9 mouse cellular contexts compared by ENCODE assay signal in genomic region chr6:86851561-86851960, GRCm38 (mm10). TPM values are rescaled to one million over a fixed set of nuclear protein-coding genes. Genes with fewer than 3 reads are reported as not detected.
A peak's percentile ranks its signal among the peaks of the same experiment; 100 is the strongest.
DNase-seq lines count a peak whose midpoint lies in the region; ATAC-seq and TF ChIP-seq lines count a peak whose summit lies in the region.
"Had no signal": no experiment of that assay in that cellular context is flagged by ENCODE, and none has a peak within 500 bp of the region (broad histone marks: within the 10 kb centered on the region; RNA-seq: fewer than 3 reads in every experiment).

No protein-coding gene starts in this region.

- no peak for DNase-seq in testis, postnatal 10 days (ENCODE audit: low spot score)
- DNase-seq in stomach, postnatal 0 days (ENCODE audit: low spot score) = no peak
- no peak for DNase-seq in urinary bladder, postnatal 25 days (ENCODE audit: low spot score)
- no peak for DNase-seq in testis, postnatal 14 days (ENCODE audit: low spot score)

- WGBS in forebrain, embryonic 16.5 days = 5% methylated on average over 1 of the region's 1 CpGs
- 21% methylated on average over 1 of the region's 1 CpGs for WGBS in limb, embryonic 15.5 days
- 19% methylated on average over 1 of the region's 1 CpGs for WGBS in stomach, postnatal 0 days

- H3K9ac ChIP-seq in forebrain, embryonic 16.5 days (replicated peaks; ENCODE audit: low read depth, low read length) = peak overlapping the region; percentile 93
- no peak overlapping the region for H3K9ac ChIP-seq in limb, embryonic 15.5 days
- no peak overlapping the region for H3K9ac ChIP-seq in stomach, postnatal 0 days (ENCODE audit: low read length)

- H3K9me3 ChIP-seq in forebrain, embryonic 16.5 days (ENCODE audit: control insufficient read depth, low read length) = no peaks in the 10 kb centered on the region
- no peaks in the 10 kb centered on the region for H3K9me3 ChIP-seq in limb, embryonic 15.5 days
- no peaks in the 10 kb centered on the region for H3K9me3 ChIP-seq in stomach, postnatal 0 days (ENCODE audit: control insufficient read depth, low read length)
- H3K9me3 ChIP-seq: megakaryocyte, embryonic 14.5 days had no signal

- no peak for ATAC-seq in forebrain, embryonic 16.5 days
- ATAC-seq in limb, embryonic 15.5 days (ENCODE audit: insufficient number of reproducible peaks, low FRiP score, low TSS enrichment, low read depth) = no peak
- ATAC-seq in stomach, postnatal 0 days (ENCODE audit: low FRiP score, low TSS enrichment) = no peak
- no peak for ATAC-seq in megakaryocyte progenitor cell, adult 5-6 weeks (replicated peaks; ENCODE audit: poor library complexity)

- peak overlapping the region; percentile 83 for H3K4me2 ChIP-seq in forebrain, embryonic 16.5 days (ENCODE audit: low read length)
- H3K4me2 ChIP-seq in limb, embryonic 15.5 days = peak overlapping the region; percentile 79
- peak overlapping the region; percentile 63; the same call in 1 of the 2 replicates for H3K4me2 ChIP-seq in stomach, postnatal 0 days (replicated peaks; ENCODE audit: low read depth)

- no peak for TF ChIP-seq CTCF in testis, adult 2 months (IDR thresholded peaks at IDR 0.05; ENCODE audit: control insufficient read depth, insufficient read depth, insufficient replicate concordance, low read depth, low read length)
- no peak for TF ChIP-seq CTCF in stomach, postnatal 0 days (IDR thresholded peaks at IDR 0.05; ENCODE audit: low read depth)

- H3K36me3 ChIP-seq in testis, adult 2 months (ENCODE audit: control insufficient read depth, insufficient read depth, low read length) = no peaks in the 10 kb centered on the region
- no peaks in the 10 kb centered on the region for H3K36me3 ChIP-seq in forebrain, embryonic 16.5 days (ENCODE audit: control insufficient read depth, insufficient read depth)
- H3K36me3 ChIP-seq in limb, embryonic 15.5 days = peaks cover 19% of the 10 kb centered on the region; the same call in 1 of the 2 replicates
- no peaks in the 10 kb centered on the region; the same call in 1 of the 2 replicates for H3K36me3 ChIP-seq in stomach, postnatal 0 days (ENCODE audit: control insufficient read depth, insufficient read depth, low read length)

- H3K27me3 ChIP-seq in testis, adult 2 months (ENCODE audit: control insufficient read depth, insufficient read depth, low read length) = no peaks in the 10 kb centered on the region
- no peaks in the 10 kb centered on the region for H3K27me3 ChIP-seq in forebrain, embryonic 16.5 days (replicated peaks; ENCODE audit: control insufficient read depth, insufficient read depth, low read length)
- H3K27me3 ChIP-seq in limb, embryonic 15.5 days = no peaks in the 10 kb centered on the region
- no peaks in the 10 kb centered on the region for H3K27me3 ChIP-seq in stomach, postnatal 0 days (ENCODE audit: control insufficient read depth, insufficient read depth, low read length)
- H3K27me3 ChIP-seq: megakaryocyte, embryonic 14.5 days had no signal

- H3K4me1 ChIP-seq in testis, adult 2 months (ENCODE audit: control insufficient read depth, insufficient read depth, low read length) = peaks cover 10% of the 10 kb centered on the region
- peaks cover 39% of the 10 kb centered on the region for H3K4me1 ChIP-seq in forebrain, embryonic 16.5 days (replicated peaks; ENCODE audit: control insufficient read depth, insufficient read depth, low read length)
- peaks cover 40% of the 10 kb centered on the region for H3K4me1 ChIP-seq in limb, embryonic 15.5 days
- peaks cover 4% of the 10 kb centered on the region for H3K4me1 ChIP-seq in stomach, postnatal 0 days (replicated peaks; ENCODE audit: control insufficient read depth, insufficient read depth)

- TF ChIP-seq EP300 in stomach, postnatal 0 days (optimal IDR thresholded peaks at IDR 0.05) = no peak

- H3K4me3 ChIP-seq in testis, adult 2 months (ENCODE audit: control insufficient read depth, low read depth, low read length) = peak overlapping the region; percentile 21; the same call in 1 of the 2 replicates
- peak overlapping the region; percentile 90 for H3K4me3 ChIP-seq in forebrain, embryonic 16.5 days (replicated peaks; ENCODE audit: low read length)
- H3K4me3 ChIP-seq in limb, embryonic 15.5 days = peak overlapping the region; percentile 94
- no peak overlapping the region; the same call in 1 of the 2 replicates for H3K4me3 ChIP-seq in stomach, postnatal 0 days (ENCODE audit: low read depth, low read length)

- no peak overlapping the region for H3K27ac ChIP-seq in testis, adult 2 months (ENCODE audit: control insufficient read depth, insufficient read depth, low read depth, low read length)
- no peak overlapping the region for H3K27ac ChIP-seq in forebrain, embryonic 16.5 days (ENCODE audit: low read length)
- no peak overlapping the region for H3K27ac ChIP-seq in limb, embryonic 15.5 days
- H3K27ac ChIP-seq in stomach, postnatal 0 days (replicated peaks) = 0 out of 2 replicates have a peak overlapping the region, but pooled peaks have one; percentile 40

- no peak for TF ChIP-seq POLR2A in testis, adult 2 months (IDR thresholded peaks at IDR 0.05; ENCODE audit: control insufficient read depth, low read depth, low read length)

RNA-seq across cellular contexts. Expression of gene Aak1, which starts 2.2 kb away (rescaled TPM):
- 43.4 and 61.2 TPM in 2 replicates for polyA plus RNA-seq in testis, adult 2 months (2012; rRNA removed)
- polyA plus RNA-seq in forebrain, embryonic 16.5 days (2015; fragmentation: Nextera tagmentation; extraction: Ambion mirVana) = 36.8 and 36.9 TPM in 2 replicates
- polyA plus RNA-seq in limb, embryonic 15.5 days (2015; fragmentation: Nextera tagmentation; extraction: Ambion mirVana) = 15.3 and 16.7 TPM in 2 replicates
- 5.6 and 5.8 TPM in 2 replicates for polyA plus RNA-seq in stomach, postnatal 0 days (2015; fragmentation: Nextera tagmentation; extraction: Ambion mirVana)
- total RNA-seq in megakaryocyte progenitor cell, adult 5-6 weeks (2015) = 30.1 and 30.6 TPM in 2 replicates
- total RNA-seq in megakaryocyte progenitor cell, adult 5-6 weeks (2017) = 6.0 and 11.0 TPM in 2 replicates

RNA-seq across cellular contexts. Expression of gene Anxa4, which starts 58.2 kb away (rescaled TPM):
- 5.7 and 6.7 TPM in 2 replicates for polyA plus RNA-seq in testis, adult 2 months (2012; rRNA removed)
- 6.1 and 6.7 TPM in 2 replicates for polyA plus RNA-seq in forebrain, embryonic 16.5 days (2015; fragmentation: Nextera tagmentation; extraction: Ambion mirVana)
- 61.9 and 66.6 TPM in 2 replicates for polyA plus RNA-seq in limb, embryonic 15.5 days (2015; fragmentation: Nextera tagmentation; extraction: Ambion mirVana)
- 111 and 114 TPM in 2 replicates for polyA plus RNA-seq in stomach, postnatal 0 days (2015; fragmentation: Nextera tagmentation; extraction: Ambion mirVana)
- 14.6 and 18.4 TPM in 2 replicates for total RNA-seq in megakaryocyte progenitor cell, adult 5-6 weeks (2015)
- 15.3 and 21.2 TPM in 2 replicates for total RNA-seq in megakaryocyte progenitor cell, adult 5-6 weeks (2017)
